Mouse (Mus musculus) embryonic fibroblast, embryonic 13.5 days (primary cell): ENCODE data around the gene BC035044. TPM values are rescaled to one million over a fixed set of nuclear protein-coding genes. Genes with fewer than 3 reads are reported as not detected.
"Not testable (repeated sequence)": the region's sequence is repeated elsewhere in the genome, so short reads cannot be mapped to it uniquely, and the experiment has no call there.

Source experiments
- H3K27ac ChIP-seq: 2 replicates; pipeline ENCODE4 v1.5.1; 2012; ENCODE audit warnings: low read length, control low read depth, inconsistent platforms; ENCODE audit not compliant: insufficient read depth
- H3K4me1 ChIP-seq: 2 replicates; pipeline ENCODE4 v1.6.1; 2011; ENCODE audit warnings: low read length; ENCODE audit not compliant: control insufficient read depth, insufficient read depth
- H3K4me3 ChIP-seq: 2 replicates; pipeline ENCODE4 v1.5.1; 2011; ENCODE audit warnings: mild to moderate bottlenecking, control low read depth, low read length; ENCODE audit not compliant: insufficient read depth
- CTCF ChIP-seq: IDR thresholded peaks from 2 replicates; pipeline ENCODE4 v1.5.1; 2011; ENCODE audit warnings: mild to moderate bottlenecking, control low read depth, low read length, moderate library complexity, borderline replicate concordance; ENCODE audit not compliant: insufficient read depth
- POLR2A ChIP-seq: IDR thresholded peaks from 2 replicates; pipeline ENCODE4 v1.6.1; 2011; ENCODE audit warnings: low read depth, mild to moderate bottlenecking, control low read depth, low read length, moderate library complexity
- polyA plus RNA-seq: library from polyadenylated mRNA; stranded (reverse); fragments of >200 nt; gene quantifications from 2 replicates; pipeline ENCODE4 v1.2.4, GENCODE M21; 2011; ENCODE audit warnings: low read depth; ENCODE audit not compliant: missing spikeins, insufficient read length

The BC035044 gene
- polyA plus RNA-seq, 1 experiment, result not detected

- Histone ChIP-seq H3K27ac (no peak overlapping the region), H3K4me1 (no peaks in the 10 kb centered on the region), H3K4me3 (no peak overlapping the region)
- TF ChIP-seq CTCF, result peak; percentile 36; the same call in 1 of the 2 replicates
- TF ChIP-seq POLR2A, result no peak
Measured at GRCm38 (mm10) chr6:128849902-128850301, 41.0 kb downstream of the BC035044 start.

- no peaks in the 10 kb centered on the region for H3K4me1 ChIP-seq
- TF ChIP-seq POLR2A (no peak), CTCF (no peak)
- H3K4me3 ChIP-seq, result no peak overlapping the region
- no peak overlapping the region for H3K27ac ChIP-seq
Measured at GRCm38 (mm10) chr6:128847401-128847800, 43.5 kb downstream of the BC035044 start.

- no peaks in the 10 kb centered on the region for H3K4me1 ChIP-seq
- no peak for TF ChIP-seq POLR2A
- no peak for TF ChIP-seq CTCF
- no peak overlapping the region for H3K4me3 ChIP-seq
- H3K27ac ChIP-seq, result no peak overlapping the region
Measured at GRCm38 (mm10) chr6:128845998-128846542, 44.9 kb downstream of the BC035044 start.

GRCm38 (mm10) chr6:128845319-128845979, 45.5 kb downstream of the BC035044 start:
- TF ChIP-seq CTCF (peak; percentile 72; the same call in 1 of the 2 replicates), POLR2A (no peak)
- no peak overlapping the region for H3K27ac ChIP-seq
- H3K4me3 ChIP-seq, result no peak overlapping the region

GRCm38 (mm10) chr6:128844586-128845080, 46.3 kb downstream of the BC035044 start:
- Histone ChIP-seq H3K4me1 (no peaks in the 10 kb centered on the region), H3K27ac (no peak overlapping the region), H3K4me3 (no peak overlapping the region)
- no peak for TF ChIP-seq POLR2A
- TF ChIP-seq CTCF, result no peak

More at GRCm38 (mm10) chr6:128845319-128845979, 45.5 kb downstream of the BC035044 start:
- H3K4me1 ChIP-seq, result no peaks in the 10 kb centered on the region

GRCm38 (mm10) chr6:128844131-128844530, 46.8 kb downstream of the BC035044 start:
- TF ChIP-seq POLR2A (no peak), CTCF (no peak)
- Histone ChIP-seq H3K4me1 (no peaks in the 10 kb centered on the region), H3K27ac (no peak overlapping the region), H3K4me3 (no peak overlapping the region)

- Histone ChIP-seq H3K27ac (peak overlapping the region; percentile 93), H3K4me3 (peak overlapping the region; percentile 79), H3K4me1 (no peaks in the 10 kb centered on the region)
- no peak for TF ChIP-seq CTCF
- no peak; the same call in 1 of the 2 replicates for TF ChIP-seq POLR2A
Measured at GRCm38 (mm10) chr6:128843479-128843992, 47.4 kb downstream of the BC035044 start.

- Histone ChIP-seq H3K4me1 (no peaks in the 10 kb centered on the region), H3K4me3 (peak overlapping the region; percentile 79), H3K27ac (peak overlapping the region; percentile 93)
- TF ChIP-seq CTCF (no peak), POLR2A (peak; percentile 80)
Measured at GRCm38 (mm10) chr6:128842945-128843478, 47.9 kb downstream of the BC035044 start.

- H3K27ac ChIP-seq, result peak overlapping the region; percentile 70
- peak overlapping the region; percentile 66 for H3K4me3 ChIP-seq
- H3K4me1 ChIP-seq, result no peaks in the 10 kb centered on the region
- no peak for TF ChIP-seq POLR2A
- TF ChIP-seq CTCF, result no peak
Measured at GRCm38 (mm10) chr6:128842356-128842944, 48.5 kb downstream of the BC035044 start.

GRCm38 (mm10) chr6:128841327-128842089, 49.4 kb downstream of the BC035044 start:
- TF ChIP-seq CTCF (no peak), POLR2A (no peak)
- Histone ChIP-seq H3K4me1 (no peaks in the 10 kb centered on the region), H3K27ac (no peak overlapping the region), H3K4me3 (no peak overlapping the region)

GRCm38 (mm10) chr6:128840669-128841068, 50.3 kb downstream of the BC035044 start:
- not testable (repeated sequence) for H3K4me1 ChIP-seq, H3K27ac ChIP-seq, H3K4me3 ChIP-seq
